Mouse (Mus musculus): Measurements from ENCODE around the gene Srcap. TPM values are rescaled to one million over a fixed set of nuclear protein-coding genes. Genes with fewer than 3 reads are reported as not detected.

Gene Srcap
- polyA plus RNA-seq, 1 experiment from 2014 or later: 66.7 TPM

GRCm38 (mm10) chr7:127473705-127474104 is 38.1 kb upstream of the Srcap start:
- no peak overlapping the region for H3K9ac ChIP-seq (replicated peaks; ENCODE audit: low read depth, low read length)
- H3K4me1 ChIP-seq (ENCODE audit: control insufficient read depth, insufficient read depth, low read length): peaks cover 18% of the 10 kb centered on the region
- ATAC-seq (ENCODE audit: low read depth): no peak
- WGBS: 76% methylated on average over 5 of the region's 5 CpGs
- H3K9me3 ChIP-seq (ENCODE audit: control insufficient read depth, low read length): no peaks in the 10 kb centered on the region
- no peak overlapping the region for H3K4me3 ChIP-seq (ENCODE audit: low read depth, low read length)
- no peak overlapping the region for H3K4me2 ChIP-seq (ENCODE audit: low read depth, low read length)
- no peaks in the 10 kb centered on the region for H3K27me3 ChIP-seq (ENCODE audit: control insufficient read depth, insufficient read depth, low read length)
- peaks cover 24% of the 10 kb centered on the region for H3K36me3 ChIP-seq (ENCODE audit: control insufficient read depth, insufficient read depth, low read length)
- H3K27ac ChIP-seq (ENCODE audit: low read depth, low read length): no peak overlapping the region

- Histone ChIP-seq H3K36me3 (ENCODE audit: control insufficient read depth, insufficient read depth, low read length) (peaks cover 24% of the 10 kb centered on the region), H3K9ac (replicated peaks; ENCODE audit: low read depth, low read length) (no peak overlapping the region), H3K27me3 (ENCODE audit: control insufficient read depth, insufficient read depth, low read length) (no peaks in the 10 kb centered on the region), H3K27ac (ENCODE audit: low read depth, low read length) (no peak overlapping the region), H3K4me3 (ENCODE audit: low read depth, low read length) (no peak overlapping the region), H3K9me3 (ENCODE audit: control insufficient read depth, low read length) (no peaks in the 10 kb centered on the region), H3K4me1 (ENCODE audit: control insufficient read depth, insufficient read depth, low read length) (peaks cover 15% of the 10 kb centered on the region), H3K4me2 (ENCODE audit: low read depth, low read length) (no peak overlapping the region)
- no peak for ATAC-seq (ENCODE audit: low read depth)
- WGBS: 90% methylated on average over 6 of the region's 6 CpGs
Measured at GRCm38 (mm10) chr7:127474378-127475070, 37.3 kb upstream of the Srcap start.

GRCm38 (mm10) chr7:127475186-127475740 is 36.5 kb upstream of the Srcap start:
- ATAC-seq (ENCODE audit: low read depth): no peak
- WGBS: 96% methylated on average over 11 of the region's 11 CpGs

DNA sequence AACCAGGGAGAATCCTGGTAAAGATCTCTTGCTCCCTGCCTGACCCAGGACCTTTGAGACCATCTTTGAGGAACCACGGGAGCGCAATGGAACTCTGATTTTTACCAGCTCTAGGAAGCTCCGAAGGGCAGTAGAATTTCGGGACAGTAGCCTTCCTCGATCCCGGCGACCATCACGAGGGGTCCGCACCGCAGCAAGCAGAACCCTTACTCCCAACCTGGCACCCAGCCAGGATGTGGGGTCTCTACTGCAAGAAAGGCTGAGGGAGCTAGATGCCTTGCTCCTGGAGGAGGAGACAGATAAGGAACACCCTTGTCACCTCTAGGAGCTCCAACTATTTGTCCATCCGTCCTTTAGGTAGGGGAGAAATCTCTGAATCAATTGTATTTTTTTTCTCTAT is 35.4 kb upstream of the Srcap start:
- Histone ChIP-seq H3K4me3 (ENCODE audit: low read depth, low read length) (no peak overlapping the region), H3K9me3 (ENCODE audit: control insufficient read depth, low read length) (no peaks in the 10 kb centered on the region), H3K36me3 (ENCODE audit: control insufficient read depth, insufficient read depth, low read length) (peaks cover 24% of the 10 kb centered on the region), H3K4me1 (ENCODE audit: control insufficient read depth, insufficient read depth, low read length) (peaks cover 28% of the 10 kb centered on the region), H3K27me3 (ENCODE audit: control insufficient read depth, insufficient read depth, low read length) (no peaks in the 10 kb centered on the region), H3K4me2 (ENCODE audit: low read depth, low read length) (no peak overlapping the region), H3K27ac (ENCODE audit: low read depth, low read length) (no peak overlapping the region), H3K9ac (replicated peaks; ENCODE audit: low read depth, low read length) (no peak overlapping the region)
- no peak for ATAC-seq (ENCODE audit: low read depth)
- whole genome bisulfite sequencing: 95% methylated on average over 11 of the region's 11 CpGs

More at GRCm38 (mm10) chr7:127475186-127475740, 36.5 kb upstream of the Srcap start:
- H3K4me3 ChIP-seq (ENCODE audit: low read depth, low read length): no peak overlapping the region
- no peaks in the 10 kb centered on the region for H3K27me3 ChIP-seq (ENCODE audit: control insufficient read depth, insufficient read depth, low read length)
- no peak overlapping the region for H3K27ac ChIP-seq (ENCODE audit: low read depth, low read length)
- no peak overlapping the region for H3K9ac ChIP-seq (replicated peaks; ENCODE audit: low read depth, low read length)
- no peaks in the 10 kb centered on the region for H3K9me3 ChIP-seq (ENCODE audit: control insufficient read depth, low read length)
- peaks cover 24% of the 10 kb centered on the region for H3K36me3 ChIP-seq (ENCODE audit: control insufficient read depth, insufficient read depth, low read length)
- H3K4me1 ChIP-seq (ENCODE audit: control insufficient read depth, insufficient read depth, low read length): peaks cover 18% of the 10 kb centered on the region
- H3K4me2 ChIP-seq (ENCODE audit: low read depth, low read length): no peak overlapping the region

DNA sequence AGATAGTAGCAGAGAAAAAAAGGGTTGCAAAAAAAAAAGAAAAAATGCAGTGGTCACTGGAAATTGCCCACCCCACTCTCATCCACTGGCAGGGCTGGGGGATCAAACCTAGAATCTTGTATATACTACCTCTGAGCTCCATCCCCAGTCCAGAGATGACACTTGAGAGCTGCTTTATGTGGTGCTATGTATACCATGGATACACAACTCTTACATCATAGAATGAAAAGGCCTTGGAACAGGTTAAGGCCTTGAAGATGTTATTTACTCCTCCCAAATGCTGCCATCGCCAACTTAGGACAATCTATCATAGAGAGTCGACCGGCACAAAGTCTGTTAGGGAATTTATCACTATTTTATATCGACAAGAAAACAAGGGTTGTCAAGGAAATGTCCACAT is 34.9 kb upstream of the Srcap start:
- Histone ChIP-seq H3K9ac (replicated peaks; ENCODE audit: low read depth, low read length) (no peak overlapping the region), H3K4me1 (ENCODE audit: control insufficient read depth, insufficient read depth, low read length) (peaks cover 28% of the 10 kb centered on the region), H3K27me3 (ENCODE audit: control insufficient read depth, insufficient read depth, low read length) (no peaks in the 10 kb centered on the region), H3K4me2 (ENCODE audit: low read depth, low read length) (peak overlapping the region; percentile 70), H3K36me3 (ENCODE audit: control insufficient read depth, insufficient read depth, low read length) (peaks cover 27% of the 10 kb centered on the region), H3K9me3 (ENCODE audit: control insufficient read depth, low read length) (no peaks in the 10 kb centered on the region), H3K27ac (ENCODE audit: low read depth, low read length) (no peak overlapping the region), H3K4me3 (ENCODE audit: low read depth, low read length) (no peak overlapping the region)
- ATAC-seq (ENCODE audit: low read depth): no peak
- WGBS: 76% methylated on average over 4 of the region's 4 CpGs

GRCm38 (mm10) chr7:127477687-127478634 is 33.8 kb upstream of the Srcap start:
- peak overlapping the region; percentile 93 for H3K27ac ChIP-seq (ENCODE audit: low read depth, low read length)
- peak overlapping the region; percentile 96 for H3K4me3 ChIP-seq (ENCODE audit: low read depth, low read length)
- H3K9me3 ChIP-seq (ENCODE audit: control insufficient read depth, low read length): no peaks in the 10 kb centered on the region
- H3K4me2 ChIP-seq (ENCODE audit: low read depth, low read length): peak overlapping the region; percentile 98
- under 1% methylated on average over 50 of the region's 50 CpGs for WGBS
- no peaks in the 10 kb centered on the region for H3K27me3 ChIP-seq (ENCODE audit: control insufficient read depth, insufficient read depth, low read length)
- H3K36me3 ChIP-seq (ENCODE audit: control insufficient read depth, insufficient read depth, low read length): peaks cover 36% of the 10 kb centered on the region
- ATAC-seq (ENCODE audit: low read depth): peak; percentile 92
- peak overlapping the region; percentile 95 for H3K9ac ChIP-seq (replicated peaks; ENCODE audit: low read depth, low read length)
- peaks cover 21% of the 10 kb centered on the region for H3K4me1 ChIP-seq (ENCODE audit: control insufficient read depth, insufficient read depth, low read length)

DNA sequence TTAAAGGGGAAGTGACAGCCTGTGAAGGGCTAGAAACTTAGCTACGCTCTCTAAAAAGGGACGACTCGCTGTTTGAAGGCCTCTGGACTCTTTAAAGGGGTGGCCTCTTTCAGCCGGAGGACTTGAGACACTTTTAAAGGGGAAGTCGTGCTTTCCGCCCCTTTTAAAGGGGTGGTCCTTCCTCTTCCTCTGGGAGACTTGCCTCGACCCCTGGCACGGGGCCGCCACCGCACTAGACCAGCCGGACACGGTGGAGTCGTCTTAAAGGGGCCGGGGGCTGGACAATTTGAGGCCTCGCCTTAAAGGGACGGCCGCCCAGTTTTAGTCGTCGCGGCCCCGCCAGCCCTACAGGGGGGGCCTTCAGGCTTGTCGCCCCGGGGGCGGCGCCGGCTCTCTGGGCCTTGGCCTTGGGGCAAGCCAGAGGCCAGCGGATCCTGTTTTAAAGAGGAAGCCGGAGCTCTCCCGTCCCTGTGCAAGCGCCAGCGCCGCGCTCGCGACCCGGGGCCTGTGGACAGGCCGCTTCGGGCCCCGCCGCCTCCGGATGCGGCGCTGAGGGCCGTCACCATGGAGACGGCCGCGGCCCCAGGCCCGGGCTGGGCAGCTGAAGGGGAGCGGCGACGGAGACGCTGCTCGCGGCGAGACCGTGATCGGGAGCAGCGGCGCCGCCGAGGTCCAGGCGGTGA is 33.0 kb upstream of the Srcap start, which contains the start of gene Fbrs:
TSS of gene Fbrs (plus strand) at position 565 of the 683 bp plus-strand sequence.
- under 1% methylated on average over 60 of the region's 62 CpGs for WGBS

GRCm38 (mm10) chr7:127479318-127480225 is 32.2 kb upstream of the Srcap start:
- Histone ChIP-seq H3K4me2 (ENCODE audit: low read depth, low read length) (peak overlapping the region; percentile 98), H3K27ac (ENCODE audit: low read depth, low read length) (peak overlapping the region; percentile 93), H3K9me3 (ENCODE audit: control insufficient read depth, low read length) (no peaks in the 10 kb centered on the region), H3K9ac (replicated peaks; ENCODE audit: low read depth, low read length) (peak overlapping the region; percentile 95), H3K27me3 (ENCODE audit: control insufficient read depth, insufficient read depth, low read length) (no peaks in the 10 kb centered on the region), H3K36me3 (ENCODE audit: control insufficient read depth, insufficient read depth, low read length) (peaks cover 39% of the 10 kb centered on the region), H3K4me3 (ENCODE audit: low read depth, low read length) (peak overlapping the region; percentile 96), H3K4me1 (ENCODE audit: control insufficient read depth, insufficient read depth, low read length) (peaks cover 21% of the 10 kb centered on the region)
- no peak for ATAC-seq (ENCODE audit: low read depth)
- 3% methylated on average over 43 of the region's 48 CpGs for WGBS

More for the DNA sequence above, 33.0 kb upstream of the Srcap start, which contains the start of gene Fbrs:
- Histone ChIP-seq H3K27me3 (ENCODE audit: control insufficient read depth, insufficient read depth, low read length) (no peaks in the 10 kb centered on the region), H3K27ac (ENCODE audit: low read depth, low read length) (peak within 1 kb of the TSS; percentile 93), H3K9ac (replicated peaks; ENCODE audit: low read depth, low read length) (peak within 1 kb of the TSS; percentile 95), H3K9me3 (ENCODE audit: control insufficient read depth, low read length) (no peaks in the 10 kb centered on the region), H3K4me2 (ENCODE audit: low read depth, low read length) (peak within 1 kb of the TSS; percentile 98), H3K4me3 (ENCODE audit: low read depth, low read length) (peak within 1 kb of the TSS; percentile 96), H3K4me1 (ENCODE audit: control insufficient read depth, insufficient read depth, low read length) (peaks cover 21% of the 10 kb centered on the region), H3K36me3 (ENCODE audit: control insufficient read depth, insufficient read depth, low read length) (peaks cover 42% of the 10 kb centered on the region)
- ATAC-seq (ENCODE audit: low read depth): peak; percentile 83

All from neural tube, embryonic 14.5 days (tissue).